Mouse (Mus musculus) heart, adult 2 months (tissue): ENCODE results near the gene Cend1. TPM values are rescaled to one million over a fixed set of nuclear protein-coding genes. Genes with fewer than 3 reads are reported as not detected.

Experiments used
- DNase-seq, 2 experiments: peaks; one replicate each; pipeline ENCODE4 v3.0.0; 2021
- H3K27ac ChIP-seq: fragments of 200-600 bp; 2 replicates; pipeline ENCODE4 v1.8.1; 2022
- H3K27me3 ChIP-seq: fragments of 200-500 bp; 2 replicates; pipeline ENCODE4 v1.6.1; 2012; ENCODE audit warnings: mild to moderate bottlenecking, low read length, inconsistent platforms, mixed read lengths; ENCODE audit not compliant: control insufficient read depth, insufficient read depth
- H3K36me3 ChIP-seq: fragments of 200-500 bp; 2 replicates; pipeline ENCODE4 v1.6.1; 2012; ENCODE audit warnings: low read length, inconsistent platforms; ENCODE audit not compliant: control insufficient read depth, insufficient read depth
- H3K4me1 ChIP-seq: fragments of 200-500 bp; 2 replicates; pipeline ENCODE4 v1.6.1; 2011; ENCODE audit warnings: low read length; ENCODE audit not compliant: control insufficient read depth, insufficient read depth
- H3K4me3 ChIP-seq: fragments of 200-600 bp; 2 replicates; pipeline ENCODE4 v1.8.1; 2022
- H3K79me2 ChIP-seq: fragments of 200-500 bp; replicated peaks from 2 replicates; pipeline ENCODE4 v1.6.1; 2012; ENCODE audit warnings: mild to moderate bottlenecking, inconsistent platforms, low read length, moderate library complexity, mixed read lengths; ENCODE audit not compliant: control insufficient read depth, insufficient read depth
- H3K9ac ChIP-seq: fragments of 200-500 bp; 2 replicates; pipeline ENCODE4 v1.6.1; 2012; ENCODE audit warnings: low read depth, mild to moderate bottlenecking, control low read depth, inconsistent platforms, low read length, mixed read lengths
- CTCF ChIP-seq: fragments of 200-600 bp; IDR thresholded peaks from 2 replicates; pipeline ENCODE4 v1.8.1; 2022; ENCODE audit warnings: antibody characterized with exemption, mild to moderate bottlenecking, moderate library complexity
- EP300 ChIP-seq: fragments of 200-500 bp; IDR thresholded peaks from 2 replicates; pipeline ENCODE4 v1.6.1; 2011; ENCODE audit warnings: low read depth, low read length, control low read depth; ENCODE audit not compliant: insufficient read depth
- POLR2A ChIP-seq: fragments of 200-500 bp; IDR thresholded peaks from 2 replicates; pipeline ENCODE4 v1.6.1; 2011; ENCODE audit warnings: mild to moderate bottlenecking, low read depth, low read length, control low read depth; ENCODE audit not compliant: insufficient read depth
- WGBS: fragments of 180-500 bp; shearing (Covaris S2); methylation state at CpG from one replicate; pipeline ENCODE4 v1.1.7; 2018; 5-methylcytosine and 5-hydroxymethylcytosine counted together
- intact Hi-C: fragments of 180-260 bp; cut with DNase I; formaldehyde crosslinking; loops from one replicate; pipeline ENCODE4 v1.15.1; 2025
- polyA plus RNA-seq: library from polyadenylated mRNA; depleted of rRNA; stranded (reverse); fragments of >200 nt; gene quantifications from 2 replicates; pipeline ENCODE4 v1.2.3, GENCODE M21; 2012
- total RNA-seq, 2 experiments: library from RNA; stranded (reverse); gene quantifications; 2 replicates each; pipeline ENCODE4 v1.2.3; 2021

The Cend1 gene
- total and polyA plus RNA-seq, 3 experiments, result 1.0 to 1.8 (median 1.4) TPM

DNA sequence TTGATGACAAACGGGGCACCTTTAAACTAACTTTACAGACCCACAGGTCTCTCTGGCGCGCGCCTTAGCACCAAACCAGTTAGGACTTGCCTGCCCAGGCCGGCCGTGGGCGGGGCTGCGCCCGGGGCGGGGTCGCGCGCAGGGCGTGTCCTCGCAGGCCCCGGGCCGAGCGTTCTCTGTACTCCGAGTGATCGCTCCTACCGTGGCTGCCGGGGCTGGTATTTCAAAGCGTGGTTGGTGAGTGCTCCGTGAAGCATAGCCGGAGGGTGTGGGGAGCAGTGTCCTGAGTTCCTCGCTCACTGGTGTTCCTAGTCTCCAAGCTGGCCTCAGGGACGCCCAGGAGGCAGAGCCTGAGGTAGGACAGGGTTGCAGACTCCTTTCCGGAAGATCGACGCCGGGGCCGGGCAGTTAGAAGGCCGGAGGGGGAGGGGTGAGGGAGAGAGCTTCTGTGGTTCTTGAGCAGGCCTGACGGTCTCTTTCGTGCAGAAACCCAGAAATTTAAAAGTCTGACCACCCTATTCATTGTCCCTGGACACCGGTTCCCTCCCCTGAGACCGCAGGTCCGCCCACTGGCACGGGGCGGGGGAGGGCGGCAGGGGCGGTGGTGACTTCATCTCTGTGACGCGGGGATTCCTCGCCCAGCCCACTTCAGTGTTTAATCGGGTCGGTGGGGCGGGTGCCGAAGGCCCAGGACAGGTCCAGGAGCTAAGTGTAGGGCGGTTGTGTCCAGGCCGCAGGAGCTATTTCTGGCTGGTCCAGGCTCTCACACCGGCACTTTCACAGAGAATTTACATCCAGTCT, 38.1 kb upstream of the Cend1 start, which contains the start of gene Cd151:
TSS of gene Cd151 (plus strand) at position 163 of the 801 bp plus-strand sequence.
- Histone ChIP-seq H3K27ac (peak within 1 kb of the TSS; percentile 98), H3K27me3 (no peaks in the 10 kb centered on the region), H3K9ac (peak within 1 kb of the TSS; percentile 75), H3K4me1 (peaks cover 21% of the 10 kb centered on the region), H3K36me3 (no peaks in the 10 kb centered on the region; the same call in 1 of the 2 replicates), H3K79me2 (no peaks in the 10 kb centered on the region; the same call in 1 of the 2 replicates), H3K4me3 (peak within 1 kb of the TSS; percentile 82)
- intact Hi-C loops, result no loop called here
- WGBS, result under 1% methylated on average over 52 of the region's 52 CpGs
- TF ChIP-seq POLR2A (peak; percentile 89), CTCF (no peak)
- peak; percentile 95 for DNase-seq

DNA sequence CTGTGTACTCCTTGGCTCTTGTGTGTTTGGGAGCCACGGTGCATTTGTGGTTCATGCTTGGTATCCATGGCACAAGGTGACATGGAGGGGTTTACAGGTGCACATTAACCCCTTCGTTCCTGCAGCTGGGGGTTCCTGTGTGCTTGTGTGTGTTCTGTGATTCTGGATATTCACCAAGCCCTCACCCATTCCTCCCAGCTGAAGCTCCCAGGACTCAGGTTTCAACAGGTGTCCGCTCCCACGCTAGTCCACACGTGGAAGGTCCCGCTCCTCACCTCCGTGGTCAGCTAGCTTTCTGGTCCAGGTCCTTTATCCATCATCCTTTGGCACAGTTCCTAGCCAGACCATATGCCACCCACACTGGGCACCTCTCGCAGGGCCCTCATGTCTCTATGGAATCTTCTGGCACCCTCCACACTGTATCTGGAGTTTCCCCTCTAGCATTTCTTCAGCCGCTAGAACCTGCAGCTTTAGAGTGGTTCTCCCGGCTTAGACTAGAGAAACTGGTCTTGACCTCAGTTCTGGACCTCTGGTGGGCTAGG, 37.4 kb upstream of the Cend1 start:
- 60% methylated on average over 10 of the region's 10 CpGs for WGBS
- Histone ChIP-seq H3K79me2 (no peaks in the 10 kb centered on the region; the same call in 1 of the 2 replicates), H3K27me3 (no peaks in the 10 kb centered on the region), H3K4me3 (peak overlapping the region; percentile 82), H3K36me3 (no peaks in the 10 kb centered on the region; the same call in 1 of the 2 replicates), H3K4me1 (peaks cover 23% of the 10 kb centered on the region), H3K27ac (peak overlapping the region; percentile 98), H3K9ac (peak overlapping the region; percentile 37)
- TF ChIP-seq EP300, result no peak
- TF ChIP-seq POLR2A, result no peak
- TF ChIP-seq CTCF, result no peak
- intact Hi-C loops, result no loop called here
- no peak for DNase-seq

DNA sequence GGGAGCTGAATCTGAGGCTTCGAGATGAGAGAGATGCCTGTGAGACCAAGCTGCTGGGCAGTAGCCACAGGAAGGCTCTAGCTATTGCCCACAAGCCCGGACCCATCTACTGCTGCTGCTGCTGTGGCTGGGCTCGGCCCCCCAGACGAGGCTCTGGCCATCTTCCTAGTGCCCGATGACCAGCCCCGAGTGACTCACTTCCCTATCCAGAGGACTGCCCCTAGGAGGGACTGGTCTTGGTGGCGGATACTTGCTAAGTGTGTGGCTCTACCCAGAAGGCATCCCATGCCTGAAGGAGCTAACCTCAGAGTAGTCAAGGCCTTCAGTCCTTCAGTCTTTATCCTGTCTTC, 36.7 kb upstream of the Cend1 start:
- Histone ChIP-seq H3K4me1 (peaks cover 23% of the 10 kb centered on the region), H3K9ac (0 out of 2 replicates have a peak overlapping the region, but pooled peaks have one; percentile 6), H3K36me3 (no peaks in the 10 kb centered on the region; the same call in 1 of the 2 replicates), H3K27me3 (no peaks in the 10 kb centered on the region), H3K27ac (peak overlapping the region; percentile 63), H3K4me3 (no peak overlapping the region), H3K79me2 (no peaks in the 10 kb centered on the region; the same call in 1 of the 2 replicates)
- 34% methylated on average over 7 of the region's 7 CpGs for WGBS
- TF ChIP-seq POLR2A, result peak; percentile 47; the same call in 1 of the 2 replicates
- no peak for TF ChIP-seq EP300
- no peak for TF ChIP-seq CTCF
- intact Hi-C loops, result no loop called here
- DNase-seq, result peak; percentile 61 to 72

DNA sequence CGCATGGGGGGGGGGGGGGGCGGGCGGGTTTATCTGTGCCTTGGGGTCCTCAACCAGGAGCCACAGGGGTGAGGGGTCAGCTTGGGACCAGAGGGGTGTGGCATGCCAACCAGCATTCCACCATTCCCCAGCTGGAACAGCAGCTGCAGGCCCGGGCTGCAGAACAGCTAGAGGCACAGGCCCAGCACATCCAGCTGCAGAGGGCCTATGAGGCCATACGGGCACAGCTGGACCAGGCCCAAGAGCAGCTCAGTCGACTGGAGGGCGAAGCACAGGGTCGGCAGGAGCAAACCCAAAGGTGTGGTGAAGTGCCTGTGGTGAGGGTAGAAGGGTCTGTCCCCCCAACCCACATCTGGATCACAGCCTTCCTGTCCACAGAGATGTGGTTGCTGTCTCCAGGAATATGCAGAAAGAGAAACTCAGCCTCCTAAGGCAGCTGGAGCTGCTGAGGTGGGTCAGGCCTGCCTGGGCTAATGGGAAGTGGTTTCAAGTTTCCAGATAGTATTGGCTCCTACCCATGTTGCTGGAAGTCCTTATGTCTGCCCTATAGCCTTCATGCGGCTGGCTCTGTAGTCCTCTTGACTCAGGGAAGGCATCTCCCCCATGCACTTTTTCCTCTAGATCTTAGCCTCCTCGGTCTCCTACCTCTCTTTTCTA, 36.2 kb upstream of the Cend1 start:
- no peak for TF ChIP-seq POLR2A
- Histone ChIP-seq H3K9ac (peak overlapping the region; percentile 32), H3K79me2 (no peaks in the 10 kb centered on the region; the same call in 1 of the 2 replicates), H3K36me3 (peaks cover under 1% of the 10 kb centered on the region; the same call in 1 of the 2 replicates), H3K4me3 (peak overlapping the region; percentile 52; the same call in 1 of the 2 replicates), H3K27ac (peak overlapping the region; percentile 63), H3K27me3 (no peaks in the 10 kb centered on the region), H3K4me1 (peaks cover 26% of the 10 kb centered on the region)
- WGBS, result 39% methylated on average over 10 of the region's 10 CpGs
- intact Hi-C loops, result no loop called here
- peak in 1 of 2 experiments; percentile 59 for DNase-seq

DNA sequence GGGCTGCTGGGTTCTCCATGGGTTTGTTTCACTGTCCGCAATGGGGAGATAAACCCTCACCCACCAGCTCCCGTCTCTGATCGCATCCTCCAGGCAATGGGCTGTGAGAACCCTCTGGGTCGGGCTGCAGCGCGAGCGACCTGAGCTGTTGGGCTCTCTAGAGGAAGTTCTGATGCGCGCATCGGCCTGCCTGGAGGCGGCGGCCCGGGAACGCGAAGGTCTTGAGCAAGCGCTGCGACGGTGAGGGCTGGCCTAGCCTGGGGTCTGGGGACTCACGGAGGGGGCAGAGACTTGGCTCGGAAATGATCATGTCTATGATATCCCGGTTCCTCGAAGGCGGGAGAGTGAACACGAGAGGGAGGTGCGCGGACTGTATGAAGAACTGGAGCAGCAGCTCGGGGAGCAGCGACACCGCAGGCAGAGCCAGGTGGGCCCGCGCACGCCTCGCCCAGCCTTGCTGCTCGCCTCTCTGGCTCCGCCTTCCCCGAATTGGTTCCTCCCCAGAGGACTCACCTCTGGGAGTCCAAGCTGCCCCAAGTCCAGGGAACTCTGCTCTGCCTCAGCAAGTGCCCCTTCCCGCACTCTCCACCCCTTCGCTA, 35.4 kb upstream of the Cend1 start:
- H3K4me1 ChIP-seq, result peaks cover 32% of the 10 kb centered on the region
- H3K9ac ChIP-seq, result peak overlapping the region; percentile 75
- 31% methylated on average over 38 of the region's 38 CpGs for WGBS
- H3K4me3 ChIP-seq, result peak overlapping the region; percentile 52
- H3K27ac ChIP-seq, result peak overlapping the region; percentile 97
- intact Hi-C loops, result no loop called here
- DNase-seq, result peak in 1 of 2 experiments; percentile 62
- H3K27me3 ChIP-seq, result no peaks in the 10 kb centered on the region
- no peaks in the 10 kb centered on the region; the same call in 1 of the 2 replicates for H3K79me2 ChIP-seq
- peaks cover 2% of the 10 kb centered on the region; the same call in 1 of the 2 replicates for H3K36me3 ChIP-seq
- TF ChIP-seq EP300 (no peak), POLR2A (0 out of 2 replicates have a peak, but pooled peaks have one; percentile 31), CTCF (no peak)
